Mouse (Mus musculus) stomach, postnatal 0 days (tissue): ENCODE data around the gene Ncaph2.
A peak's percentile ranks its signal among the peaks of the same experiment; 100 is the strongest.

Experiments used
- CTCF ChIP-seq: IDR thresholded peaks from 2 replicates; pipeline ENCODE4 v1.5.1; 2016; ENCODE audit warnings: antibody characterized with exemption, low read depth, mild to moderate bottlenecking, moderate library complexity
- EP300 ChIP-seq: optimal IDR thresholded peaks from 2 replicates; pipeline ENCODE3; 2016; ENCODE audit warnings: antibody characterized with exemption

- TF ChIP-seq CTCF (peak; percentile 58), EP300 (no peak)
These were observed 39.4 kb upstream of the Ncaph2 start for GRCm38 (mm10) chr15:89316146-89316545.
